Mouse (Mus musculus): Measurements from ENCODE around the gene Hspb11. TPM values are rescaled to one million over a fixed set of nuclear protein-coding genes. Genes with fewer than 3 reads are reported as not detected.

Hspb11 gene
- polyA plus RNA-seq, 1 experiment from 2014 or later, result 32.5 TPM

DNA sequence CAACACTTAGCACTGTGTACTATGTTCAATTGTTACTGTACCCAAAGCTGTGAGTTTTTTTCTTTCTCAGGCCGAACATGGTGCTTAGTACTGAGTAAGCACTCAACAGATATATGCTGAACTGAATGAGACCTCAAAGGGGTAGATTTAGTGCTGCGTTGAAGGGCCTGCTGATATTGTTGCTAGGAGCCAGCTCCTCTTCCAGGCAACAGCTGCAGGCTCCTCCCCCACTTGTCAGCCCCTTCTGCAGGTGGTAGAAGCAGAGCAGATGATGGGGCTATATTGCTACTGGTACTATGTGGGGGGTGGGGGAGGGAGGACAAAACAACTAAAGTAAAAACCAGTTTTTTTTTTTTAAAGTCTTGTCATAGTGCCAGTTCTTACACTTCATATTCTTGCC, 3.9 kb upstream of the Hspb11 start:
- POLR2A ChIA-PET, result no interaction called here
- no peak for DNase-seq (ENCODE audit: low read depth, low spot score)
- H3K27me3 ChIP-seq, result no peaks in the 10 kb centered on the region
- CTCF ChIA-PET, result no interaction called here
- in situ Hi-C loops (cut with MboI; ENCODE audit: low pct_unique_long_range_greater_than_20kb), result no loop called here
- ATAC-seq, result no peak
- TF ChIP-seq CTCF (IDR thresholded peaks at IDR 0.05), result no peak

DNA sequence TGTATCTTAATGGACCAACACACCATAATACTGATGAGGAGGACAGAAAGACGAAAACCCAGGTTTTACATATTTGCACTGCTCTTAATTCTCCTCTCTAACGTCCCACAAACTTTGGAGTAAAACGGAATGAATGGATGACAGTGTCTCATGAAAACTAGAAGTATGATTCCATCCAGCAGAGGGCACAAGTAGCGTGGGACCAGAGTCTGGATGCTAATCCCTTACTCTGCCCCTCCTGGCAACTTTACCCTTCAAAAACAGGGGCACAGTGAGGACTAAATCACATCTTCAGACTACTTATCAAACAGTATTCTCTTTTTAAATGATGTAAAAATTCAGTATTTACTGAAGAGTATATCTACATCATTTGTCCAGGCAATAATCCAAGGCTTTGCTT, 2.9 kb upstream of the Hspb11 start:
- ATAC-seq (no peak), DNase-seq (ENCODE audit: low read depth, low spot score) (no peak)
- ChIA-PET POLR2A (no interaction called here), CTCF (no interaction called here)
- TF ChIP-seq CTCF (IDR thresholded peaks at IDR 0.05), result peak; percentile 67
- in situ Hi-C loops (cut with MboI; ENCODE audit: low pct_unique_long_range_greater_than_20kb), result no loop called here
- no peaks in the 10 kb centered on the region for H3K27me3 ChIP-seq

DNA sequence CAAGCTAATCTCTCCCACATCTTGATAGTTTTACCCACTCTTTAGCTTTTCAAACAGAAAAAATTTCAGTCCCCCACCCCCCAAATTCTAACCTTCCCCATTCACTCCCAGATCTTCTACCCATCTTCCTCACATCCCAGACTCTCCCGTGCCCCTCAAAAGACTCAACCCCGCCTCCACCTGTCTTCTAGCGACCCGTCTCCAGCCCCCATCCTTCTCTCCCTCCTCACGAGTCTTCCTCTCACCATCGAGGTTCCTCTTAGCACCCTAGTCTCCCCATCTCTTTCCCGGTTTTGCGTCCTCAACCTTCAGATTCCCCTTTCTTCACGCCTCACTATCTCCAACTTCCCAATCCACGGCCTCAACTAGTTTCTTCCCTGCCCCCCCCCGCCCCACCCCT, 871 bp upstream of the Hspb11 start:
- in situ Hi-C loops (cut with MboI; ENCODE audit: low pct_unique_long_range_greater_than_20kb), result no loop called here
- TF ChIP-seq CTCF (IDR thresholded peaks at IDR 0.05), result no peak
- DNase-seq (ENCODE audit: low read depth, low spot score) (no peak), ATAC-seq (no peak)
- ChIA-PET CTCF (interaction anchor here (1.9 kb wide), 1 partner anchor 9 kb away, joined by 6 read pairs; no protein-coding TSS in a partner anchor), POLR2A (no interaction called here)
- H3K27me3 ChIP-seq, result no peaks in the 10 kb centered on the region

DNA sequence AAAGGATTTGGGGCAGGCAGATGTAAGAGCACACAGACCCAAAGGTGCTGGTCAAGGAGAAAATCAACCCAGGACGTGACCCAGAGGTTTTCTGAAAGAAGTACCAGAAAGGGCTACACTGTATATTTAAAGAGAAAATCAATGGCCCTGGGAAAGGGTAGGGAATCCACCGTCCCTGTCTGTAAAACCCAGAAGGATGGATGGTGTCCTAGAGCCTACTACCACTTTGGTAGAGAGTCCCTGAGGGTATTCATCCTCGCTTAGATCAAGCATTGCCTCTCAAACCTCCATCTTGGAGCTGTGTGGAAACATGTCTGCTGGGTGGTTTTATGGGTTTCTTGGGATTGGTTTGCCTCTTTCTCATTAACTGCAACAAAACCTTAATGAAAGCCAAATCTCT, 1.0 kb downstream of the Hspb11 start:
- DNase-seq (ENCODE audit: low read depth, low spot score) (no peak), ATAC-seq (no peak)
- H3K27me3 ChIP-seq, result no peaks in the 10 kb centered on the region
- ChIA-PET POLR2A (no interaction called here), CTCF (no interaction called here)
- no peak for TF ChIP-seq CTCF (IDR thresholded peaks at IDR 0.05)
- in situ Hi-C loops (cut with MboI; ENCODE audit: low pct_unique_long_range_greater_than_20kb), result no loop called here

DNA sequence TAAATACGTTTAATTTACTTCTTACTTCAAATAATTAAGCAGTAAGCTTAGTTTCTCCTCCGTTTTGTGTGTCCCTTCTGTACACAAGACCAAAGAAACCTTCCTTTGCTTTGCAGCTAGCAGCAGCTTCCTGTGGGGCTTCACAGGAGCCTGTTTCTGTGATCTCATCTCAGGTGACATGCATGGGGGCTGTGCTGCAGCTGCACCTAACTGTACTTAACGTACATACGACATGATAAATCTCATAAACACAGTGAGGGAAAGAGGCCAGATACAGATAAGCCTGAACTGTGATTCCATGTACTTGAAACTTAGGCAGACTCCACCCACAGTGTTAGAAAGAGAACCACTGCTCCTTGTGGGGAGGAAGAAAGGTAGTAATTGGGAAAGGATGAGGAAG, 6.6 kb downstream of the Hspb11 start:
- POLR2A ChIA-PET, result no interaction called here
- no peak for TF ChIP-seq CTCF (IDR thresholded peaks at IDR 0.05)
- DNase-seq (ENCODE audit: low read depth, low spot score) (no peak), ATAC-seq (no peak)
- in situ Hi-C loops (cut with MboI; ENCODE audit: low pct_unique_long_range_greater_than_20kb), result no loop called here
- H3K27me3 ChIP-seq, result no peaks in the 10 kb centered on the region
- CTCF ChIA-PET, result interaction anchor here (1.0 to 1.4 kb wide), 3 partner anchors 12 to 57 kb away, joined by 3 to 4 read pairs (median 3); no protein-coding TSS in a partner anchor

DNA sequence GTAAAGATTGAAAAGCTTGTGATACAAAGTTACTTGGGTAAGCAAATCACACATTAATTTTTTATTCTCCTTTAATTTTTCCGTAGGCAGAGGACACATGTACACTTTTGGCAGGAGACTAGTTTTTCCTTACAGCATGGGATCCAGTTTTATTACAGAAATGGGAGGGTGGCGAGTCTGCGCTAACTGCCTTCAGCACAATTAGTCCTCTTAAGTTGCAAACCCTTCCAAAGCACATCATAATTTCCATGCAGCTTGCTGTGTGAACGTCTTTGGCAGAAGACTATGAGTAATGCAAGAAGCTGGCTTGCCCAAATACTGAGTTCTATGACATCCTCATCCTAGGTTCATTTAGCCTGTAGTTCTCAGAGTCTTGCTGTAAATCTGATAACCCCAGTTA, 20.3 kb downstream of the Hspb11 start:
- ChIA-PET CTCF (no interaction called here), POLR2A (no interaction called here)
- DNase-seq (ENCODE audit: low read depth, low spot score) (no peak), ATAC-seq (no peak)
- H3K27me3 ChIP-seq, result no peaks in the 10 kb centered on the region
- in situ Hi-C loops (cut with MboI; ENCODE audit: low pct_unique_long_range_greater_than_20kb), result no loop called here
- TF ChIP-seq CTCF (IDR thresholded peaks at IDR 0.05), result no peak

DNA sequence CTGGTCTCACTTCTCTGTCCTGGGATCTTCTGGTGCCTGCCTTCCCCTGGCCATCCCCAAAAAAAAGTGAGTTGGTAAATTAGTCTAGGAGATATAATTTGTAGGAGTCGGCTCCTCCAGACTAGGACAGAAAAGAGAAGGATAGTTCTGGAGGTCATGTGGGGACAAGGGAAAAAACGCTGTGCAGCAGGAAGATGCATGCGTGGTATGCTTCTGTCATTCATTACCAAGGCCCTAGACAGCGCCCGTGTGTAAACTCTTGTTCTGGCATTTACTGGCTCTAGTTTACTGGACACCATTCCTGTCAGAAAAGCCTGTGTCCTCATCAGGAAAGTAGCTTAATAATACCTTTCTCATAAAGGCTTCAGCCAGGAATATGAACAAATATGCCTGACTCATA, 21.1 kb downstream of the Hspb11 start:
- no peak for DNase-seq (ENCODE audit: low read depth, low spot score)
- no peak for TF ChIP-seq CTCF (IDR thresholded peaks at IDR 0.05)
- in situ Hi-C loops (cut with MboI; ENCODE audit: low pct_unique_long_range_greater_than_20kb), result no loop called here
- no peak for ATAC-seq
- ChIA-PET POLR2A (no interaction called here), CTCF (no interaction called here)
- H3K27me3 ChIP-seq, result no peaks in the 10 kb centered on the region

DNA sequence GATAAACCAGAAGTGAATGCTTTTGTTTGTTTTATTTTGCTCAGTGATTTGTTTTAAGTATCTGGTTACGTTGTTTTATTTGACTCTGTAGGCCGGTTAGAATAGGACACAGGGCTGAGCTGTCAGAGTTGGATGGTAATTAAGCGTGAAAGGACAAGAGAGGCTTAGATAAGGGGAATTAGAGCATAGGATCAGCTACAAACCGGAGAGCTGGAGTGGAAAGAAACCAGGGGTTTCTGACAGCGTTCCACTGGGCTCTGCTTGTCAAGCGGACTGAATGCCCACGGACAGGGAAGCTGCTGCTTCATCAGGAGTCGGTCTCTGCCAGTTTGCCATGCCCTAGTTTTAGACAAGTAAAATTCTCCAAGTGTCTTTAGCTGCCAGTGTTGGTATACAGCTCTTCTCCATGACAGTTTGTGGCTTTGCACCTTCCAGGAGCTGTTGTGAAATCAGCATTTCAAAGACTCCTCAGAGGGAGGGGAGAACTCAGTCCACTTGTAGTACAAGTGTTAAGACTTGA, 24.9 kb downstream of the Hspb11 start:
- CTCF ChIA-PET, result interaction anchor here (0.9 to 1.6 kb wide), 2 partner anchors 11 to 18 kb away, joined by 3 to 5 read pairs; no protein-coding TSS in a partner anchor
- in situ Hi-C loops (cut with MboI; ENCODE audit: low pct_unique_long_range_greater_than_20kb), result no loop called here
- POLR2A ChIA-PET, result no interaction called here
- DNase-seq (ENCODE audit: low read depth, low spot score), result no peak
- no peak for TF ChIP-seq CTCF (IDR thresholded peaks at IDR 0.05)
- ATAC-seq, result no peak
- no peaks in the 10 kb centered on the region for H3K27me3 ChIP-seq

DNA sequence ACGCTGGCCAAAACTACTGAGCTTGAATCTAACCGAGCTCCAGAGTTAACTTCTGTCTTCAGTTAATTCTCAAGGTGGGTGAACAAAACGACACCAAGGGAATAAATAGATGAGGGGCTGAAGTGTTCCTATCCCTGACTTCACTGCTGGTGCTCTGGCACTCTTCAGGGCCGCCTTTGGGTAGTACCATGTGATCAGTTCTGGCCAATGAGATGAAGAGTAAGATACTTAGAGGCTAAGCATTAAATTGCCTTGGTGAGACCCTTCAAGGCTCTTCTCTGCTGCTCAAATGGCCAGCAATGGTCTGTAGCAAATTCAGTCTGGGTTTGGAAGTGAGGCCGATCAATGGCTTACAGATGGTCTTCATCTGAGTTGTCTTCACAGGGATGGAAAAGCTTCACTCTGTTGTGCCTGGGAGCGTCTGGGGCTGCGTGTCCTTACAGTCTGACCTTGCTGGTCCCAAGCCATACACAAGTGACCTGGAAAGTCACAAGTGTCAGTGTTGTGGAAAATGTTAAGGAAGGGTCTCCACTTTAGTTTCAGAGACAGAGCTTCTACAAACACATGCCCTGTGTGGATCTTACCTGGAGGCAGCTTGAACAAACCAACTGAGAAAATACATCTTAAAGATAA, 27.6 kb downstream of the Hspb11 start:
- no peak for DNase-seq (ENCODE audit: low read depth, low spot score)
- no peaks in the 10 kb centered on the region for H3K27me3 ChIP-seq
- no peak for ATAC-seq
- POLR2A ChIA-PET, result interaction anchor here (1.3 kb wide), 1 partner anchor 48 kb away, joined by 3 read pairs; no protein-coding TSS in a partner anchor
- CTCF ChIA-PET, result interaction anchor here (1.2 kb wide), 1 partner anchor 8 kb away, joined by 3 read pairs; no protein-coding TSS in a partner anchor
- in situ Hi-C loops (cut with MboI; ENCODE audit: low pct_unique_long_range_greater_than_20kb), result no loop called here
- TF ChIP-seq CTCF (IDR thresholded peaks at IDR 0.05), result no peak

DNA sequence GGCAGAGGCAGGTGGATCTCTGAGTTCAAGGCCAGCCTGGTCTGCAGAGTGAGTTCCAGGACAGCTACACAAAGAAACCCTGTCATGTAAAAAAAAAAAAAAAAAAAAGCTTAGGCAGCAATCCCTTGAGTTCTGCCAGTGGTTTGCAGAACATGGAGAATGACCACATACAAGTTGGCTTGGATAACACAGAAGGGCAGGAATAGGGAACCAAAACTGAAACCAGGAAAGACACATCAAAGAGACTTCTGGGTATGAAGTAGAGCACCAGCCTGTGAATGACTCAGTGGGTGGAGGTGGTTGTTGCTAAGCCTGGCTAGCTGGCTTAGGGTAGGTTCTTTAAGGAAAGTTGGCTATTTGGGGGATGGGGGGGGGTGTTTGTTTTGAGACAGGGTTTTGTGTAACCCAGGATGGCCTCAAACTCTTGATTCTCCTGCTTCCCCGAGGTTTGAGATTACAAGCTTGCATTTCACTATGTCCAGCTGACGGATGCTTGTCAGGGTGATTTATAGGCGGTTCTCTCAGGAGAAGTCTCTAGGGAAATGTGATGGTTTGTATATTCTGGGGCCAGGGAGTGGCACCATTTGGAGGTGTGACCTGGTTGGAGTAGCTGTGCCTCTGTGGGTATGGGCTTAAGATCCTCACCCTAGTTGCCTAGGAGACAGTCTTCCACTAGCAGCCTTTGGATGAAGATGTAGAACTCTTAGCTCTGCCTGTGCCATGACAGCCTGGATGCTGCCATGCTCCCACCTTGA, 32.2 kb downstream of the Hspb11 start:
- in situ Hi-C loops (cut with MboI; ENCODE audit: low pct_unique_long_range_greater_than_20kb), result no loop called here
- ATAC-seq (no peak), DNase-seq (ENCODE audit: low read depth, low spot score) (no peak)
- H3K27me3 ChIP-seq, result no peaks in the 10 kb centered on the region
- ChIA-PET POLR2A (no interaction called here), CTCF (no interaction called here)
- TF ChIP-seq CTCF (IDR thresholded peaks at IDR 0.05), result no peak

DNA sequence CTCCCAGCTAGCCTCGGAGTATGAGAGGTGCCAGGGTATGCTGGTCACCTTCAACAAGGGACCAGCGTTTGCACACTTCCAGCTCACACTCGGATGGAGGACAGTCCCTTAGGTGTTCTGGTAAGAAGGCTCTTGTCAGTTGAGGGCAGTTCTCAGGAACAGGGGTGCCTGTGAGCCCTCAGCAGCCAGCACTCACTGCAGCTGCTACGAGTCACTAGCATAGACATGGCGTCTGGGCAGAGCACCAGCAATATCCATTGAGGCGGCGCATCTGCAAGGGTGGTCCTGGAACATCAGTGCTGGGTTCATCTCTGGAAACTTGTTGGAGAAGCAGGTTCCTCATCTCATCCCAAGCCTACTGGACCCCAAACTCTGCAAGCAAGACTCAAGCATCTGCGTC, 33.0 kb downstream of the Hspb11 start:
- H3K27me3 ChIP-seq, result no peaks in the 10 kb centered on the region
- no peak for ATAC-seq
- no peak for TF ChIP-seq CTCF (IDR thresholded peaks at IDR 0.05)
- ChIA-PET CTCF (no interaction called here), POLR2A (no interaction called here)
- DNase-seq (ENCODE audit: low read depth, low spot score), result no peak
- in situ Hi-C loops (cut with MboI; ENCODE audit: low pct_unique_long_range_greater_than_20kb), result no loop called here

All from Patski (cell line).